Mouse (Mus musculus) erythroblast, embryonic 14.5 days (primary cell): ENCODE measurements around the gene Snn.

Experiments used
- GATA1 ChIP-seq: IDR thresholded peaks from 2 replicates; pipeline ENCODE4 v1.6.1; 2012; ENCODE audit warnings: low read length, inconsistent platforms, mixed read lengths
- TAL1 ChIP-seq: IDR thresholded peaks from 3 replicates; pipeline ENCODE4 v1.6.1; 2012; ENCODE audit warnings: low read length, inconsistent platforms, mixed read lengths

DNA sequence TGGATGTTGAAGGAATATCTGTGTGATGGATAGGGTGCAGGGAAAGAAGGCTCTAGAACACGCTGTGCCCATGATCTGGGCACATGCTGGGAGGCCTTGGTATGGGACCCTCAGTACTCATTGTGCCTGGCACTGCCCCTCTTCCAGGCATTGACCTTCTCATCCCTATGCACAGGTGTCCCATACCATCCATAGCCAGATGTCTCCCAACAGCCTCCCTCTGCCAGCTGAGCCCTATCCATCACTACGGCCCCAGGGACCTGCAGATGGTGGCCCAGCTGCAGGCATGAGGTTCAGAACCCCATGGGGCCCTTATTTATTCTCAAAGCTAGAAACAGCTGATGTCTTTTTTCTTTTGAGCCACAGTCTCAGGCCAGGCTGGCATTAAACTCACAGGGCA, 20.1 kb upstream of the Snn start:
- no peak for TF ChIP-seq TAL1
- no peak for TF ChIP-seq GATA1
